Mouse (Mus musculus) telencephalon, adult 2 months (tissue): ENCODE data around the gene Serpina3n.
A peak's percentile ranks its signal among the peaks of the same experiment; 100 is the strongest.
"Not testable (repeated sequence)": the region's sequence is repeated elsewhere in the genome, so short reads cannot be mapped to it uniquely, and the experiment has no call there.

Experiments
- DNase-seq: peaks from one replicate; pipeline ENCODE4 v3.0.0-alpha.2; 2011; ENCODE audit warnings: low read depth, low spot score

Serpina3n gene

GRCm38 (mm10) chr12:104406454-104406885, at the start of gene Serpina3n:
TSS of gene Serpina3n (plus strand) at chr12:104406729.
- no peak for DNase-seq

- no peak for DNase-seq
Observed at GRCm38 (mm10) chr12:104369986-104370385, 36.5 kb upstream of the Serpina3n start.

DNA sequence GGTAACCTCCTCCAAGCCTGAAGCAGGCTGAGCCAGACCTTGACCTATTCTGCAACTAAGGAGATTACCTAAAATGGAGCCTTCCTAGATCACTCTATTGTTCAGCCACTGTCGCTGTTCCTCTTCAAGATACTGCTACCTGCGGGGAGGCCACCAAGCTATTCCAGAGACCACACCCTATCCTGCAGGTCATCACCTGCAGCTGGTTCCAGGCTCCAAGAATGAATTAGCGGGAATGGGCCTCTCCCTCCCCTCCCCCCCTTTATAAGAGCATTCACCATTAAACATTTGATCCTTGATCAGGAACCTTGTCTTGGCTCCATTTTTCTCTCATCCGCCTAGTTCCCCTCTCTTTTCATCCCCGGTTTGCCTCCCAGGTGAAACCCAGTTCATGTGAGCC, 29.4 kb upstream of the Serpina3n start:
- DNase-seq, result not testable (repeated sequence)

DNA sequence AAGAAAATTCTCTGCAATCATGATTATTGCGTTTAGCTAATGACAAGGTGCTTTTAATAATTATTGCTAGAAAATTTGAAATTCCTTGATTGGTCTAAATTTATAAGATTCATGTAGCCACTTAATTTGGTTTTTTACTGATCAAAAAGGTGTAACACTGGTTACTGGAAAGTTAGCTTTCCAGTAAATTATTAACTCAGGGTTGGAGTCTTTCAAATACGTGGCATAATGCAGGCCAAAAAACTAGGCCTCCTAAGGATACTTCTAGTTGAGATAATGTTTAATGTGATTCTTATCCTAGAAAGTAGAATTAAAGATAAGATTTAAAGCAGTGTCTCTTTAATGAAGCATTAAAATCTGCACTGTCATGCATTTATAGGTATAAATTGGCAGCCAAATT, 28.2 kb upstream of the Serpina3n start:
- not testable (repeated sequence) for DNase-seq

DNA sequence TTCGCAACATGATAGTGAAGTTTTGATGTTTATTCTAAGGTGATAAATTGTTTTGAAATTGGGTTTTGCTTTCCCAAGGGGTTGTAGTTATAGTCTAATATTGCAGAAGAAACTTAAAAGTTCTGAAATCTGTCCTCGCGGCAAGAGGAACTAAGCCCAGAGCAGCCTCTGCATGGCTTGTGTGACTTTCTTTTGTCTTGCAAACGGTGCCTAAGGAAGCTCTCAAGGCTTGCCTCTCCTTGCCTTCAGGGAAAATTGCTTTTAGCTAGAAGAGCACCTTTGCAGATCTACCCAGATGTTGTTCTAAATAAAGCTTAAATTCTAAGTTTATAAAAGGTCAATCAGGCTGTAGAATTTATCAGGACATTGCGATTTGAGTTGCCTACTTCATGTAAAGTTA, 27.7 kb upstream of the Serpina3n start:
- not testable (repeated sequence) for DNase-seq

- DNase-seq, result no peak
Observed at GRCm38 (mm10) chr12:104379856-104380255, 26.7 kb upstream of the Serpina3n start.

GRCm38 (mm10) chr12:104381071-104381604, 25.4 kb upstream of the Serpina3n start:
- DNase-seq, result not testable (repeated sequence)

DNA sequence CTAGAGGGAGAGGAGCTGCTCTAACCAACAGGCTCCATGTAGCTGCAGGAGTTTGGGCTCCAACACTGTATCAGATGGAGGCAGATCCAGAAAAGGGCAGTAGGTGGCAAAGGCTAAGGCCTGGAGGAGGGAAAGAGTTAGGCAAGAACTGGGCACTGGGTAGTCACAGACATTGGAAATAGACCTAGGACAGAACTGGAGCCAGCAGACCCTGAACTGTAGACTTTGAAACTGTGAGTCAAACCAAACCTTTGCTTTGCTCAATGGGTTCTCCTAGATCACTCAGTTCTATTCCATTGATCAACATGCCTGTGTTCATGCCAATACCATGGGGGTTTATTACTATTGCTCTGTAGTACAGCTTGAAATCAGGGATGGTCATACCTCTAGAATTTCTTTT, 20.5 kb upstream of the Serpina3n start:
- not testable (repeated sequence) for DNase-seq

- DNase-seq, result not testable (repeated sequence)
Observed at GRCm38 (mm10) chr12:104386878-104387277, 19.7 kb upstream of the Serpina3n start.

DNA sequence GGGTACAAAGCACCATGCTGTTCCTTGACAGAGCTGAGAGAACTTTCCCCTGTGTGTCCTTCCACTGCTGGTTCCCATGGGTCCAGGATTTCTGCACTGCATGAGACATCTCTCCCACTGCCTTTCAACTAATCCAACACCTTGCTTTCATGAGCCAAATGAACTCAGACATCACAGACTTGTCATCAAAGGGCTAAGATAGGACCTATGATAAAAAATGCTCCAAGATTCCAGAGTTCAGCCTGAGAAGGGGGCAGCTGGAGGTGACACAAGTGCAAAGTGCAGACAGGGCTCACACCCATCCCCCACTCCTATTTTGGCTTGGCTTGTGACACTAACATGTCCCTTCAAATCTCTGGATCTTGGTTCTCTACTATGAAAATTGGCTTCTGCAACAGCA, 18.1 kb upstream of the Serpina3n start:
- no peak for DNase-seq

DNA sequence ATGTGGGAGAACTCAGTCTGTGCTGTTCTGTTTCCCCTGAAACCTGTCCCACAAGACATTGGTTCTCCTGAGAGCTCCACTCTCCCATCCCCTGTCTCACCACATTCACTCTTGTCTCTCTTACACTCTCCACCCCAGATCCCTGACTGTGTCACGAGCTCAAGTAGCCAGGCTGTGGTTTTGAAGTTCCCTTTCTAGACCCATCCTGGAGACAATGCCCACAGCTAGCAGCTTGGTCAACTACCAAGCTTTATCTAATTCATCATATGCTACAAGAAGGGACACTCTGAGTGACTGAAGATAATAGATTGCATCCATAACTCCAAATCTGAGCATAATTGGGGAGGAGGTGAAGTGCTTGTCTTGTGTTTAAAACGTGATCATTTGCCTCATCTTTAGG, 15.5 kb upstream of the Serpina3n start:
- DNase-seq, result not testable (repeated sequence)

DNA sequence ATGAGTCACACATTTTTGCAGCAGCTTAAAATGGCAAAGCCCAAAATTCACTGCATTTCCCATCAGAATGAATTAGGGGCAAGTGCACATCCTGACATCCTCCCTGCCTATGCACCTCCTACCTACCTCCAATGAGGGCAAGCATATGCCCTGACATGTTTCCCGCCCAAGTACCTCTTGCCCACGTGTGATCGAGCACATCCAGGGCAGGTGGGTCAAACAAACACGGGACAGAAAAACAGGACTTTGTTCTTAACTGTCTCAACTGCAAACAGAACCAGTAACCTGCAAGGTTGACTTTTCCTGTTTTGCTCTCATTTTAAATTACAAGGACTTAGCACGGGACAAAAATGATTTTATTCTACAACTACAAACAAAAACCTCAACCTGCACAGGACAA, 2.6 kb upstream of the Serpina3n start:
- DNase-seq, result no peak

- no peak for DNase-seq
Observed at GRCm38 (mm10) chr12:104412507-104412906, 6.0 kb downstream of the Serpina3n start.

DNA sequence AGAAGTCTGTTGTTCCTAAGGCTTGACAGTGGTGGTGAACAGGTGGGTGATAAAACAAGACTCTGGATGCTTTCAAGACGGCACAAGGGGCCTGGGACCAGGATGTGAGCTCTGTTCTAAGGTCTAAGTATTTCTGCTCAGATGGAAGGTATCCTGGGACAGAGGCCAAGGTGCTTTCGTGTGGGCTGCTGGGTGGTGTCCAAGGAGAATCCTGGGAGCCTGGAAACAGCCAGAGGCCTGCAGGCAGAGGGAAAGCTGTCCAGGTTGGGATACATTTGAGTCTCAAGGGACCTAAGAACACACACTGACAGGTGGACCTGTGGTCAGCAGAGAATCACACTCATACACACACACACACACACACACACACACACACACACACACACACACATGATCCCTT, 8.0 kb downstream of the Serpina3n start:
- DNase-seq, result no peak

- DNase-seq, result peak; percentile 97
Observed at GRCm38 (mm10) chr12:104415625-104416315, 9.2 kb downstream of the Serpina3n start.

- DNase-seq, result no peak
Observed at GRCm38 (mm10) chr12:104418340-104419135, 12.0 kb downstream of the Serpina3n start.

GRCm38 (mm10) chr12:104419136-104419462, 12.6 kb downstream of the Serpina3n start:
- no peak for DNase-seq

GRCm38 (mm10) chr12:104422615-104423392, 16.3 kb downstream of the Serpina3n start:
- DNase-seq, result no peak

- no peak for DNase-seq
Observed at GRCm38 (mm10) chr12:104425591-104425990, 19.1 kb downstream of the Serpina3n start.

DNA sequence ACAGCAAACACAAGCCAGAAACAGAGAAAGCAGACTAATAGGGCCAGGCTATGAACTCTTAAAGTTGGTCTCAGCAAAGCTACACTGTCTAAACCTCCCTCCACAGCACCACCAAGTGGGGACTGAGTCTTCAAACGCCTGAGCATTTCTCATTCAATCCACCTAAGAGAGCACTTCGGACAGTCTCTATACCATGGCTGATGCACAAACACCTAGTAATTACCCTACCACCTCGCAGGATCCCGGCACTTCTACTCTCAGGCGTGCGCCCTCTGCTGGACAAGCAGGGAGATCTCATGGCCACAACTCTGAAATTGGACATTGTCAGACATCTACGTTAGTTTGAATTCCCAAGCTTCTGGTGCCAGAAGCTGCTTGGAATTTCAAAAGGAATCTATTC, 20.4 kb downstream of the Serpina3n start:
- DNase-seq, result no peak

DNA sequence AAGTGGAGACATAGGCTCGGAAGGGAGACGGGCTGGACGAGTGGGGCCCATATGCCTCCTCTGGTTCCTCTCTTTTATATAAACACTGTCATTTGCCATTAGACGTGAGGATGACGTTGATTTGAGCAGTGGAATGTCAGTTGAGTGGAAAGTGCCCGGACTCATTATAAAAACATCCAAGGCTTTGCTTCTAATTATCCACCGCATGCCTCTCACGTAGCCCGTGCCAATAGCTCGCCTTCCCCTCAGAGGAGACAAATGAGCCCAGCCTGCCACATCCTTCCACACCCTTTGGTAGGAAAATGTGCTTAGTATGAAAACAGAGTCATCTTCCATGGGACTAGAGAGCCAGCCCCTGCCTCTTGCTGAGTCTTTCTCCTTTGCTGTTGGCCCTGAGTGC, 24.8 kb downstream of the Serpina3n start:
- DNase-seq, result no peak

DNA sequence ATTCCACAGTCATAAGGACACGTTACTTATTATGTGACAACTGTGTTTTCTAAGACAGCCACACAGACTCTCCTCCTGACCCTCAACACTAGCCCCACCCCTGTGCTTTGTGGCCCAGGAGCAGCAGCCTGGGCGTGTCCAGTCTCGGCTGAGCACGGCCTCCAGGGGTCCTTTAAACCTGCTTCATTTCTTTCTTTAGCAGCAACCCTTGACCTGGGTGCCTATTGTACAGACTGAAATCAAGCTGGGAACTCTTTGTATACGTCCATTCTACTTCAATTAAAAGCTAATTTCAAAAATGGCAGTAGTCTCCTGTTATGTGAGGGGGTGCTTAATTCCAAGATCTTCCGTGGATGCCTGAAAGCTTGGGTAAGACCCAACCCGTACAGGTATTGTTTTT, 26.7 kb downstream of the Serpina3n start:
- DNase-seq, result no peak
